Mouse (Mus musculus): ENCODE measurements around the gene Gm128. TPM values are rescaled to one million over a fixed set of nuclear protein-coding genes. Genes with fewer than 3 reads are reported as not detected.
"Not testable (repeated sequence)": the region's sequence is repeated elsewhere in the genome, so short reads cannot be mapped to it uniquely, and the experiment has no call there.

Gm128 gene
- polyA plus RNA-seq, 2 experiments: 0.12 to 0.19 TPM

DNA sequence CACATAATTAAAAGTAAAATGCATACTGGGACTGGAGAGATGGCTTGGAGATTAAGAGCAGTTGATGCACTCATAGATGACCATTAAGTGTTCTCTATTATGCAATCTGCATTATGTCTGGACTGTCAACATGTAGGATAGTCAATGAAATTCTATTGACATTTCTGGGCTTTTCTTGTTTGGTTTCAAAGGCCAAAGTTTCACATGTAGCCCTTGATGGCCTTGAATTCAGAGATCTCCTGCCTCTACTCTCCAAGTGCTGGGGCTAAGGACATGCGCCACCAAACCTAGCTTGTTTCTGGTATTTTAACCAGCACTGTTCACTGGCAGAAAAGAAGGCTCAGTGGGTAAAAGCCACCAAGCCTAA is 27.8 kb downstream of the Gm128 start:
- TF ChIP-seq CTCF (IDR thresholded peaks at IDR 0.05; ENCODE audit: low read depth) (no peak), EP300 (IDR thresholded peaks at IDR 0.05; ENCODE audit: low read depth) (no peak)
- WGBS (ENCODE audit: insufficient replicate concordance): 82% methylated on average over 1 of the region's 1 CpGs
- ATAC-seq (ENCODE audit: insufficient read depth) (no peak), DNase-seq (ENCODE audit: low read depth in 3 of 3, low spot score in 3 of 3) (peak in 1 of 3 experiments; percentile 20)
- Histone ChIP-seq H3K36me3 (replicated peaks; ENCODE audit: control insufficient read depth, insufficient read depth, low read depth) (peaks cover 36% of the 10 kb centered on the region), H3K27ac (peak overlapping the region; percentile 43), H3K9ac (replicated peaks) (no peak overlapping the region), H3K27me3 (ENCODE audit: control insufficient read depth, insufficient read depth, low read length) (no peaks in the 10 kb centered on the region), H3K4me1 (replicated peaks; ENCODE audit: control insufficient read depth in 2 of 2, insufficient read depth in 2 of 2, low read length in 1 of 2) (peaks cover 12 to 21% of the 10 kb centered on the region in 2 experiments), H3K4me3 (ENCODE audit: insufficient read depth in 1 of 2, low read depth in 2 of 2, low read length in 2 of 2) (no peak overlapping the region), H3K9me3 (ENCODE audit: control insufficient read depth, low read length) (no peaks in the 10 kb centered on the region), H3K4me2 (ENCODE audit: low read depth) (no peak overlapping the region)

- H3K9ac ChIP-seq (replicated peaks); H3K27ac ChIP-seq; H3K4me2 ChIP-seq (ENCODE audit: low read depth); DNase-seq (ENCODE audit: low read depth in 3 of 3, low spot score in 3 of 3); H3K9me3 ChIP-seq (ENCODE audit: control insufficient read depth, low read length); H3K27me3 ChIP-seq (ENCODE audit: control insufficient read depth, insufficient read depth, low read length); ATAC-seq (ENCODE audit: insufficient read depth); H3K4me3 ChIP-seq (ENCODE audit: insufficient read depth in 1 of 2, low read depth in 2 of 2, low read length in 2 of 2): not testable (repeated sequence)
- 87% methylated on average over 7 of the region's 10 CpGs for WGBS (ENCODE audit: insufficient replicate concordance)
- TF ChIP-seq CTCF (IDR thresholded peaks at IDR 0.05; ENCODE audit: low read depth): peak; percentile 20; the same call in 1 of the 2 replicates
- H3K4me1 ChIP-seq (replicated peaks; ENCODE audit: control insufficient read depth in 2 of 2, insufficient read depth in 2 of 2, low read length in 1 of 2): peaks cover 7 to 16% of the 10 kb centered on the region in 2 experiments
- H3K36me3 ChIP-seq (replicated peaks; ENCODE audit: control insufficient read depth, insufficient read depth, low read depth): peaks cover 41% of the 10 kb centered on the region
Observed at GRCm38 (mm10) chr3:95212889-95213608, 28.3 kb downstream of the Gm128 start.

GRCm38 (mm10) chr3:95210585-95210984 is 30.8 kb downstream of the Gm128 start:
- Histone ChIP-seq H3K4me3 (ENCODE audit: insufficient read depth in 1 of 2, low read depth in 2 of 2, low read length in 2 of 2) (no peak overlapping the region), H3K9me3 (ENCODE audit: control insufficient read depth, low read length) (no peaks in the 10 kb centered on the region), H3K4me2 (ENCODE audit: low read depth) (no peak overlapping the region), H3K4me1 (replicated peaks; ENCODE audit: control insufficient read depth in 2 of 2, insufficient read depth in 2 of 2, low read length in 1 of 2) (peaks cover 0 to 7% of the 10 kb centered on the region in 2 experiments; a peak in 2 of 4 replicates), H3K27ac (no peak overlapping the region), H3K9ac (replicated peaks) (no peak overlapping the region), H3K27me3 (ENCODE audit: control insufficient read depth, insufficient read depth, low read length) (no peaks in the 10 kb centered on the region), H3K36me3 (replicated peaks; ENCODE audit: control insufficient read depth, insufficient read depth, low read depth) (peaks cover 58% of the 10 kb centered on the region)
- TF ChIP-seq CTCF (IDR thresholded peaks at IDR 0.05; ENCODE audit: low read depth) (no peak), EP300 (IDR thresholded peaks at IDR 0.05; ENCODE audit: low read depth) (no peak)
- WGBS (ENCODE audit: insufficient replicate concordance): 76% methylated on average over 2 of the region's 2 CpGs
- no peak for DNase-seq (ENCODE audit: low read depth in 3 of 3, low spot score in 3 of 3)
- no peak for ATAC-seq (ENCODE audit: insufficient read depth)

DNA sequence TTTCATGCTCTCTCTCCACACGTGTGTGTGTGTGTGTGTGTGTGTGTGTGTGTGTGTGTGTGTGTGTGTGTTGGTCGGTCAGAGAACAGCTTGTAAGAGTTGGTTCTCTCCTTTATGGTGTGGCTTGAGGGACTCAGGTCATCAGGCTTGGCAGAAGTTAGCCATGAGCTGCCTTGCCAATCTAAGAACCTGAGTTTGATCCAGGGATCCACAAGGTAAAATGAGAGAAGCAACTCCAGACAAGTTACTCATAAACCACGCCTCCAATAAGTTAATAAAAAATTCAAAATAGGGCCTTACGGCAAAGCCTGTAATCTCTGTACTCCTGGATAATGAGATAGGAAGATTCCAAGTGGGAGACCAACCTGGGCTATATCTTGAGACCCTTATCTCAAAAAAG is 33.1 kb downstream of the Gm128 start:
- no peaks in the 10 kb centered on the region for H3K4me1 ChIP-seq (replicated peaks; ENCODE audit: control insufficient read depth in 2 of 2, insufficient read depth in 2 of 2, low read length in 1 of 2)
- no peak for DNase-seq (ENCODE audit: low read depth in 3 of 3, low spot score in 3 of 3)

DNA sequence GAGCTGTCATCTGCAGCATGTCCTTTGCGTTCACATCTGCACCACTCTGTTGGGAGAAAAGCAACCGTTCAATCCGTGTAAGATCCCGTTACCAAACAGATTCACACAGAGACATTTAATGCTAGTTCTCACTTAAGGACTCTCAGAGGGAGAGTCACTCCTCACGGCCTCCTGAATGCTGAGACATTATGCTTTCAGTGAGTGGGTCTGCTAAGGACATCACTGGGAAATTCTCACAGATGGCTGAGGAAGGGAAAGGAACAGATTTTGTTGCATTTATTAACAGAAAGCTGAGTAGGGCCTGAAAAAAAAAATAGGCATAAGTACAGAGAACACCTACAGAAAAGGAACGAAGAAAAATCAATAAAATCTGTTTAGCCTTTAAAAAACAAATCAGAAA is 37.5 kb downstream of the Gm128 start:
- no peak overlapping the region for H3K9ac ChIP-seq (replicated peaks)
- no peaks in the 10 kb centered on the region for H3K4me1 ChIP-seq (replicated peaks; ENCODE audit: control insufficient read depth in 2 of 2, insufficient read depth in 2 of 2, low read length in 1 of 2)
- no peak overlapping the region for H3K27ac ChIP-seq
- no peak overlapping the region for H3K4me3 ChIP-seq (ENCODE audit: insufficient read depth in 1 of 2, low read depth in 2 of 2, low read length in 2 of 2)
- DNase-seq (ENCODE audit: low read depth in 3 of 3, low spot score in 3 of 3) (no peak), ATAC-seq (ENCODE audit: insufficient read depth) (no peak)
- H3K27me3 ChIP-seq (ENCODE audit: control insufficient read depth, insufficient read depth, low read length): no peaks in the 10 kb centered on the region
- WGBS (ENCODE audit: insufficient replicate concordance): 92% methylated on average over 6 of the region's 6 CpGs
- H3K36me3 ChIP-seq (replicated peaks; ENCODE audit: control insufficient read depth, insufficient read depth, low read depth): peaks cover 90% of the 10 kb centered on the region
- no peak for TF ChIP-seq EP300 (IDR thresholded peaks at IDR 0.05; ENCODE audit: low read depth)
- no peak for TF ChIP-seq CTCF (IDR thresholded peaks at IDR 0.05; ENCODE audit: low read depth)
- no peak overlapping the region for H3K4me2 ChIP-seq (ENCODE audit: low read depth)
- no peaks in the 10 kb centered on the region for H3K9me3 ChIP-seq (ENCODE audit: control insufficient read depth, low read length)

More for the DNA sequence above, 33.1 kb downstream of the Gm128 start:
- H3K9ac ChIP-seq (replicated peaks): no peak overlapping the region
- no peak overlapping the region for H3K27ac ChIP-seq
- H3K4me2 ChIP-seq (ENCODE audit: low read depth): no peak overlapping the region
- no peak for TF ChIP-seq CTCF (IDR thresholded peaks at IDR 0.05; ENCODE audit: low read depth)
- no peak for TF ChIP-seq EP300 (IDR thresholded peaks at IDR 0.05; ENCODE audit: low read depth)
- no peaks in the 10 kb centered on the region for H3K27me3 ChIP-seq (ENCODE audit: control insufficient read depth, insufficient read depth, low read length)
- no peaks in the 10 kb centered on the region for H3K9me3 ChIP-seq (ENCODE audit: control insufficient read depth, low read length)
- WGBS (ENCODE audit: insufficient replicate concordance): 80% methylated on average over 4 of the region's 4 CpGs
- no peak for ATAC-seq (ENCODE audit: insufficient read depth)
- H3K36me3 ChIP-seq (replicated peaks; ENCODE audit: control insufficient read depth, insufficient read depth, low read depth): peaks cover 69% of the 10 kb centered on the region
- no peak overlapping the region for H3K4me3 ChIP-seq (ENCODE audit: insufficient read depth in 1 of 2, low read depth in 2 of 2, low read length in 2 of 2)

All from liver, embryonic 14.5 days (tissue).